Mouse (Mus musculus): ENCODE data around the gene Scly.
A peak's percentile ranks its signal among the peaks of the same experiment; 100 is the strongest.

The Scly gene

DNA sequence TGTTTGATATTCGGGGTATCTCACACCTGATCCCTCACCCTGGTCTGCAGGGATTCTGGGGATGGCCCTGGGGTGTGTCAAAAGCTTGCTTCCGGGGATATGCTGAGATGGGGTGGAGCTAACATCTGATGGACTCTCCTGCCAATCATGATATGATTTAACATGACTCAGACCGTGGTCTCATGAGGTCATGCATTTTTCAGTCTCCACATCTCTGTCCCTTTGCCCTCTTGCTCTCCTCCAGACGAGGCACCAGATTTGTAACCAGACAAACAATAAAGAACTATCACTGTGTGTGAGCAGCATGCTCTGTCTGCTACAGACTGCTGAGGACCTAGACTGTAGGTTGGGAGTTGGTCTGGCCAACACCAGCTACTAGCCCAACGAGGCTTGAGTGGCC lies 64.0 kb downstream of the Scly start:
- peak; percentile 42 for DNase-seq (ENCODE audit: low read depth)

DNA sequence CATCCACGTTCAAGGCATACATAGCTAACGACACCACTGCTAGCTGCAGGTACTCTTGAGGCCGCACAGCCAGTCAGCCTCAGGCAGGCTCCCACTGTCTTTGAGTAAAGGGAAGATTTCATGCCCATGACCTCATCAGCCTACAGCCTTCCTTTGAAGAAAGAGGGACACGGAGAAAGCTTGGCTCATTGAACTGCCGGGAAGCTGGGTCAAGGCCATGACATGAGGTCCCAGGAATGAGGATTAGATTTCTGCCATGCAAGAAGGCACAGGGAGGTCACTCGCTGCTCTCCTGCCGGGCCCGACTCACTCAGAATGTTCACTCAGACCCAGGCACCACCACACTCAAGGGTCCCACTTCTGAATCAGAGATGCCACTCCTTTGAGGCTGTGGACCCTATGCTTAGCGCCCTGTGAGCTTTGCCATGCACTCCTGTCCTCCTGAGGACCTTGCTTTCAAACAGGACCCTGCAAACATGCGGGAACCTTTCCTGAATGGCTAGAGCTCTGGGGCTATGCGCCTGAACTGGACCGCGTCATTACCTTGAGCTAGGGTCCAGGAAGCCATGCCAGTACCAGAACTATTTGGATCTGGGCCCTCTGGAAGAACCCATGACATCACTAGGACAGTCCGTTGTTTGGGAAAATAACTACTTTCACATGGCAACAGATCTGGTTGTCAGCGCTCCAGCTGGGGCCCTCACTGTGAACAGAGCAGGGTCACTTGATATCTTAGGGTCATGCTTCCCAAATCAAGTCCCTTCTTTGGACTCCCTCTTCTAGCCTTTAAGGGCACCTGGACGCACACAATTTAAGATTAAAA lies 66.9 kb downstream of the Scly start:
- DNase-seq (ENCODE audit: low read depth) = no peak

DNA sequence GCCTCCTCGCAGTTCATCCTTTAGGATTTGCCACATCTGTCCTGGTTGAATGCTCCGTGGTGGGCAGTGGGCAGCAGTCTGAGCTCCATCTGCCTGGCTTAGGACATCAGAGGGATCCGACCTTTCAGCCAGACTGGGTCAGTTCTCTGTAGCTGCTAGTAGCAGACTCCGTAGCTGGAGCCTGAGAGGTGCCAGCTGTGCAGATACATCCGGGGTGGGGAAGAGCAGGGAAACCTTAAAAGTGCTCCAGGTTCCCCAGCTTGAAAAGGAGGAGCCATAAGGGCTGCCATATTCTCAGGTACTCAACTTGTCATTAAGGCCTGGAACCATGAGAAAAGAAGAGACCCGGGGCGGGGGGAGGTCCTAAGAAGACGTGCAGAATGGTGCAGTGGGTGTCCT lies 67.7 kb downstream of the Scly start:
- DNase-seq (ENCODE audit: low read depth) = no peak

DNA sequence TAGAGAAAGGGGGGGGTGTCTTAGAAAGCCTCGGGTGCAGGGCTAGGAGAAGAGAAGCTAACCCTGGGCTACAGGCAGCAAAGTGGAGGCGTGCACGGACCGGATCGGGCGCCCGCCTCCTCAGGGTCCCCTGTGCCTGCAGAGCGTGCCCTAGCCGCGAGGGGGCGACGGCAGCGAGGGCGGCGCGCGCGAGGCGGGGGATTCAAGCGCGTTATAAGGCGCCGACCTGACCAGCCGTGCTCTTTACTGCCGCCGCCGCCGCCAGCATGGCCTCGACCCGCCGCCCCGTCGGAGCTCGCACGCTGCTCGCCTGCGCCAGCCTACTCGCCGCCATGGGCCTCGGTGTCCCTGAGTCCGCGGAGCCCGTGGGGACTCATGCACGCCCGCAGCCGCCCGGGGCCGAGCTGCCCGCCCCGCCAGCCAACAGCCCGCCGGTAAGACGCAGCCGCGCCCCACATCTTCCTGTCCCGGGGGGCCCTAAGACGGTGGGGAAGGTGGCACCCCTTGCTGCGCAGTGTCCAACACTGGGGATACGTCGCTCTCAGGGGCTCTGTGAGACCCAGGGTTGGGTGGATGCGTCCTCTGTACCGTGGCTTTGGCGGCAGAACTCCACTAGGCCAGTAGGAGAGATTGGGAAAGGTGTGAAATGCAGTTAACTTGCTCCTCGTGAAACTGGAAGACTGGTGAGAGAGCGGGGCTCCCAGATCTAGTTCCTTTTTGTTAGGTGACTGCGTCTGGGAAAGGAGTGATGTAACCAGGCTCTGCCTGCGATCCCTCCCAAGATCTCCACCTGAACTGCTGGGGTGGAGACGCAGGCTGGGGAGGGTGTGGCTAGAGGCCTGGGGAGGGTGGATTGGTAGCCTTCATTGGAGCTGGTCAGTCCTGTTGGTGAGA lies 68.3 kb downstream of the Scly start, which contains the start of gene Erfe:
Gene Erfe, plus strand, starts transcription at position 216 of the 894 bp plus-strand sequence.
- no peak for DNase-seq (ENCODE audit: low read depth)

DNA sequence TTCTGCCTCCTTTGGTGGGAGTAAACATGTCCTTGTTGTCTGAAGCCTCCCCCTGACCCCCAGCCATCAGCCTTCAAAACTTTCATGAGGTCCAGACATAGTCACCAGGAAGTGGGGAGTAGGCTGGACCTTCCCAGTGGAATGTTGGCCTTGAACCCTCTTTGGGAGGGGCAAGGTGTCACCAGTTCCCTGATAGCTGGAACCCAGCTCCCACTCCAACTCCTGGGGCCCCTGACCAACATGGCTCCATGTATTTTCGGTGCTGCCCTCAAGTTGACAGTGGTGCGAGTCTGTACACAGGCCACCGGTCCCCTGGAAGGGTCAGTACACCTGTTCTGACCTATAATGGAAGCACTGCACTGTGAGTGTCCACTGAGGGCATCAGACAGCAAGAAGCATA lies 69.2 kb downstream of the Scly start:
- DNase-seq (ENCODE audit: low read depth) = no peak

DNA sequence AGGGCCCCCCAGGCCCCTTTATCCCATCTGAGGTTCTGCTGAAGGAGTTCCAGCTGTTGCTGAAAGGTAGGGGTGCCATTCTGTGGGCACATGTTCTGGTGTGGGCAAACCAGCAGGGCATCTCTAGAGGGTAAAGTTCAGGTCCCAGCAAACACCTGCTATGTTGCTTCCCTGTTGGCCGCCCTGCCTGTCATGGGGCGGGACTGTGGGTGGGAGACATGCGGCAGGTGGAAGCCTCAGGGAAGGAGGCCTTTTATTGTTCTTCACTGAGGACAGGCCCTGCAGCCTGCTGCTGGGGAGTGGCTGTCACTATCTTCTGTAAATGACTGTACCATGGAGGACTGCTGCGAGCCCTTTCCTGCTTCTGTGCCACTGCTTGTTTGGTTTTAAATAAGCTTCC lies 71.3 kb downstream of the Scly start:
- DNase-seq (ENCODE audit: low read depth) = no peak

DNA sequence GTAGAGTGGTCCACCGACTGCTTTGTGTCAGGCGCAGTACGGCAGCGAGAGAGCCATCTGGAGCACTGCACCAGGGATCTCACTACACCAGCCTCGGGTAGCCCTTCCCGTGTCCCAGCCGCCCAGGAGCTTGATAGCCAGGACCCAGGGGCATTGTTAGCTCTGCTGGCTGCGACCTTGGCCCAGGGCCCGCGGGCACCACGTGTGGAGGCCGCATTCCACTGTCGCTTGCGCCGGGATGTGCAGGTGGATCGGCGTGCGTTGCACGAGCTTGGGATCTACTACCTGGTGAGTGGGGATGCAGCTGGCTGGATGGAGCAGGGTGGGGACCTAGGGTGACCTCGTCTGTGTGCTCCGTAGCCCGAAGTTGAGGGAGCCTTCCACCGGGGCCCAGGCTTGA lies 71.9 kb downstream of the Scly start:
- DNase-seq (ENCODE audit: low read depth) = no peak

Measured in NIH3T3 (cell line).